Mouse (Mus musculus): ENCODE results near the gene Mical3.

Mical3 gene

DNA sequence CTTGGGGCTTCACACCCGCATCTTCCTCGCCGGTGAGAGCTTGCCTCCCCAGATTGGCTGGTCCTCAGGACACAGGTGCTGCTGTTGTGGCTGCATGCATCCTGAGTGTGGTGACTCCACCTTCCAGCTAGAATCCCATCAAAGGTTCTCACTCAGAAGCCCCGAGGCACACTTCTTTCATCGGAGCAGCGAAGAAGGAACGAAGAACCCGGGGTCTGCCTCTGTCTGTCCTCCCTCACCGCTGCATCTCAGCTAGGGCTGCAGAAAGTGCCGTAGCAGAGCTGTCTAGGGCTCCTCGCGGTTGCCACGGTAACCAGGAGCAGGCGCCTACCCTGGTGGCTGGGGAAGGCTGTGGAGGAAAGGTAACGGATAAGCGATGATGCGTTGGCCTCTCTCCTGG is at the start of gene Mical3:
Gene Mical3 (minus strand): TSS at position 227 of the 400 bp plus-strand sequence.
- DNase-seq = peak; percentile 71

DNA sequence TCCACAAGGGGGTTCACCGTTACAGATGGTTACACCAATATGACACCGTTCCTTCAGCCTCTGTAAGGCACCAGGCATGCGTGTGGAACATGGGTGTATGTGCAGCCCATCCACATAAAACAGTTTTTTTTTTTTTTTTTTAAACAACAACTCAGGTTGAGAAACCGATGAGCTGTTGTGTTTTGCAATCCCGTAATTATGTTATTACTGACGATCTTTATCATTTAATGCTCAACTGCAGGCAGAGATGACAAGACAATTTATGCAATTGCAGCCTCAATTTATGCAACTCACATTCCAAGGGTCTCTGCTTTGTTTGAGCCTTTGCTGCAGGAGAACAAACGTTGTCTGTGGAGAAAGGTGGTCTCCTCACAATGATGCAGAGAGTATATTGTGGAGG is 49.0 kb upstream of the Mical3 start:
- DNase-seq = no peak

DNA sequence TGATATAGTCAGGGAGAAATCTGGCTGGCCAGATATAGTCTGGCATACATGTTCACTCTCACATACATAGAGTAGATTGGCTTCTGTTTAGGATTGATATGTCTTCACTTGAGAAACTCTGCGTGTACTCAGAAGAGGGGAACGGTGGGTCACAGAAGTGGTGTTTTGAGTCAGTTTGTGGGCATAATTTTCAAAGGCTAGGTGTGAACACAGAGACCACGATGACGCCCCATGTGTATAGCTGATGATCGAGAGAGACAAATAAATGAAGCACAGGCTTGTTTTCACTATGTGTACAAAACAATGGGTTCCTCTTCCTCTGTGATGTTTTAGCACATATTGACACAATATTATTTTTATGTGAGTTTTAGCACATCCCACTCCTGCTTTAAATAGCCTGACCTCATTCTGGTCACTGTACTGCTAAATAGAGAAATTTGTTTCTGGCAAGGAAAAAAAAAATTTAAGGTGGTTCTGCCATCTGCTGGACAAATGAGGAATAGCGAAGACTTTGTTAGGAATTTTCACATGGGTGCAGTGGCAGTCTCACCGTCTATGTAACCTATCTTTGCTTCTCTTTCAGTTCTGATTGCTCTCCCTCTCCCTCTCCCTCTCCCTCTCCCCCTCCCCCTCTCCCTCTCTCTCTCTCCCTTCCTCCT is 48.0 kb upstream of the Mical3 start:
- peak; percentile 79 for DNase-seq

DNA sequence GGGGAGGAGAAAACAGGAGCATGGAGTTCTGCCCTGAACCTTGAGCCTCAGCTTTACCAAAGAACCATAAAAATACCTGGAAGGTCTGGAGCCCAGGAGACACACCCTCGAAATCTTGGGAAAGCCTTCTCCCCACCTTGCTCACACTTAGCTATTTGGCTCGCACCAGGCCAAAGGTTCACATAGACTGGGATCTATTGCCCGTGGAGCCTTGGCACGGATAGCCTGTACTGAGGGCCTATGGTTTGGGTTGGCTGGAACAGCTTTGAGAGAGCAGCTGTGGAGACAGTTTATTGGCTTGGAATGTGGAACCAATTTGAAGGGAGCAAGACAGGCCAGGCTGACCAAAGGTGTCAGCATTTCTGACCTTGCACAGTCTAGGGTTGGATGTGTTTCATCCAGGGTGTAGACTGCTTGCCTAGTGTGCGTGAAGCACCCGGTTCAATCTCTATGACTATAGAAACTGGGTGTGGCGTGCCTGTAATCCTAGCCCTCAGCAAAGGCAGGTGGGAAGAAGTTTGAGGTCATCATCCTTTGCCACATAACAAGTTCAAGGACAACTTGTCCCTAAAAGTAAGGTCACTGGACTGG is 46.4 kb upstream of the Mical3 start:
- DNase-seq = no peak

DNA sequence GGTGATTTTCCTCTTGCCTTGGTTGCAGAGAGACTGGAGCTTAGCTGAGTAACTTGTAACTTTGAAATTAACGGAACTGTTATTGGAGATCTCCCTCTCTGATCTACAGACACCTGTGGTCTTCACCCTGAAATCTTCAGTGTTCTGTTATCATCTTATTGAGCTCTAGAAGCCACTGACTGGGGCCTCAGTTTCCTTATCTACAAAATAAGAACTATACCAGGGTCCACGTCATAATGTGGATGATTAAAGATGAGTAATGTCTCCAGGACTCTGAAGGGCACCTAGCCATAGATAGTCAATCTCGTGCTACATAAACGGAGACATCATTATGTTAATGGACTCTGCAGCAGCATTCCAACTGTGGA is 45.9 kb upstream of the Mical3 start:
- no peak for DNase-seq

DNA sequence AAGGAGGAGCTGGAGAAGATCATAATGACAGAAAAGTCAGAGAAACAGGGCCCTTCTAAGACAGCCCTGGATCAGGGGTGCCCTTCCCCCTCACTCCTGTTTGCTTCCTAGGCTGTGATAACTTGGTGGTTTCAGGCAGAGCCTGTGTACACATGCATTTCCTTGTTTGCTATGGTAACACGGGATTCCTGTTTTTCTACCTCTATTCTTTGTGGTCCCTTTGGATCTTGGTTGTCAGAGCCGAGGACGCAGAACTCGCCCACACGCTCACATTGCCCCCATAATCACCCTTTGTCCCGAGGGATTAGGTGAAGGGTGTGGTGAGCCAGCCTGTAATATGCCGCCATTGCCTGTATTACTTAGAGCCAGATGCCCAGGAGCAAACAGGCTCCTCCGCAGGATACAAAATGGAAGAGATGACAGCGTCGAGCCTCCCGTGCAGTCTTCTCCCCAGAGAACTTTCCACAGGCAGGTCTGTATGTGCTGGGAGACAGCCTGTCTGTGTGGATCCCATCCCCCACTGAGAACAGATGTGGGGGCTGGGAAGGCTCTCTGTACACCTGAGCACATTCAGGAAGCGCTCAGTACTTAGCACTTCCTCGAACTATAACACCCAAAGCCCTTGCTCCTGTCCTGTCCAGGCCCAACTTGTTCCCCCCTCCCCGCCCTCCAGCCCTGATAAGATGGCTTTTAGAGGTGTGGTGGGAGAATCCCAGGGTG is 45.4 kb upstream of the Mical3 start:
- peak; percentile 27 for DNase-seq

DNA sequence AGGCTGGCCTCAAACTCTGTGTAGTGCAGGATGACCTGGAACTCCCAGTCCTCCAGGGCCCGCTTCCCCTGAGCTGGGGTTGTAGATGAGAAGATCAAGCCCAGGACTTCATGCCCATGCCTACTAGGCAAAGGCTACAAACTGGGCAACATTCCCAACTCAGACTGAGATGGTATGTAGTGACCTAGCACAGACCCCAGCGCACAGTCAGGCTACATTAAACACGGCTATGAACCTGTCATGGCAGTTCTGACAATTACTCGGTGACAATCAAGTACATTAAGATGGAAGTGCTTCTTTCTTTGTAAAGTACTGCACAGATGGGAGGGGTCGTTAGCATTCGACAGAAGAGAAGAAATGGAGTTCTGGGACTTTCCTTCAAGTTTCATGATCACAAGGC is 44.0 kb upstream of the Mical3 start:
- DNase-seq = no peak

DNA sequence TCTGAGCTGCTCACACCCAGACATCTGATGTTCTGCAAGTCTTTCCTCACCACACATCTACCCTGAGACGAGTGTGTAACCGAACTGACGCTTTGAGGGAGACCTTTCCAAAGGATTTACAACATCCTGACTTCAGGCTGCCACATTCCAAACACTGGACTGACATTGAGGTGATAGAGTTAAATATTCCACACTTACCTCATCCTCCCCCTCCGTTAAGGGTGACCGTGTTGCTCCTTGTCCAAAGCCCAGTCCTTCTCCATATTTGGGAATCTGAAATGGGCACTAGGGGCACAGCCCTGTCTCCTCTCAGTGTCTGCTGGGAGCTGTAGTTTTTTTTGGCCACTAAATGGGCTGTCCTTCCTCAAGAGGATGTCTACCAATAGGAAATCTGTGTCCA is 42.7 kb upstream of the Mical3 start:
- DNase-seq = no peak

DNA sequence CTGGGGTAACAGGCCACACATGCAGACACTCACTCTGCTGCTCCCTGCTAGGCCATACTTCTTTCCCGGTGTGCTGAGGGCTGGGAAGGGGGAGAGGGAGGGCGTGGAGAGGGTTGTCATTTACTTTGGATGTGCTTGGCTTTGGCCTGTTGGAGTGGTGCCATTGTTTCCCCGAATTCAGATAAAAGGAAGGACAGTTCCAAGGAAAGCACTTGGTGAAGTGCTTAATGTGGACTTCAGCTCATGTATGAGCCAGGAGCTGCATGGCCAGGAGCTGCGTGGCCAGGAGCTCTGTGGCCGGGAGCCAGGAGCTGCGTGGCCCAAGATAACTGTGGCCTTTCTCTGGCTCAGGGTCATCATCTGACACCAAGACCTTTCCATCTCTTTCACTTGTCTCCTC is 40.3 kb upstream of the Mical3 start:
- DNase-seq = no peak

DNA sequence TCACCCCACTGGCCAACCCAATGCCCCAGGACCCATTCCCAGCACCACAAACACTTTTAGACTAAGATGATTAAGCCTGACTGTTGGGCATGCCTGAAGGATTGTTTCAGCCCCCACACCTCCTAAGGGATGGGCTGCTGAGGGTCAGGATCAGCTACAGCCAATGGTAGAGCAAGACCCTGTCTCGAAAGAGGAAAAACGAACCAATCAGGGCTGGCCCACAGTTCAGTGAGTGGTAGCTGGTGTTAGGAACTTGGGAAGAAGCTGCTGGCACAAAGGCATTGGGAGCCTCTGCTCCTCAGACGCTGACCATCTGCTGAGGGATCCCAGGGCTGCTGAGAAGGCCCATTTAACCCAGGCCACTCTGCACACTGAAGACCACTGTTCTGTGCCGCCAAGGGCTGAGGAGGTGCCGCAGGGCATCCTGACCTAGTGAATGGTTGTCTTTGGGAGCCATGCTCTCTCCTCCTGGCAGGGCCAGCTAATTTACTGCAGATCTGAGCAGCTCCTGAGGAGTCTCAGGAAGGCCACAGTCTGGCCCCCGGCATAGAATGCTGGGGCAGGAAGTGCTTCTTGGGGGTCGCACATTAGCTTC is 36.7 kb upstream of the Mical3 start:
- DNase-seq = no peak

DNA sequence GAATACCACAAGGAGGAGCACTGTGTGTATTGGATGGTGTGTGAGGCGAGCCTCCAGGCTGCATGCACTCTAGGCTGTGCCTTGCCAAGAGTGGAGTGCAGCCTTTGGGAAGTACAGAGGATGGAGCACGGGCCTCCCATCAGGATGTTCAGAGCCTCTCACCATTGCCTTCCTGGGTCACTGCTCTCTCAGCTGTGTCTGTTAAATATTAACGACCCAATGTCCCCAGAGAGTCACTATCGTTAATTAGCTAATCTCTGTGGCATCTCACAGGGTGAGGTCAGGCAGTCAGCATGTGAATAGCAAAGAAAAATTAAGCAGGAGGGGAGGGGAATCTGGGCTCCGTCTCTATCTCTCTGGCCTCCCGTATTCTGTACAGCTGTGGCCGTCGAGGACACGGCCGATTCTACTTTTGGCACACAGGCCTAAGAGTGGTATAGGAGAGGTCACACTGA is 35.3 kb upstream of the Mical3 start:
- DNase-seq = peak; percentile 42

DNA sequence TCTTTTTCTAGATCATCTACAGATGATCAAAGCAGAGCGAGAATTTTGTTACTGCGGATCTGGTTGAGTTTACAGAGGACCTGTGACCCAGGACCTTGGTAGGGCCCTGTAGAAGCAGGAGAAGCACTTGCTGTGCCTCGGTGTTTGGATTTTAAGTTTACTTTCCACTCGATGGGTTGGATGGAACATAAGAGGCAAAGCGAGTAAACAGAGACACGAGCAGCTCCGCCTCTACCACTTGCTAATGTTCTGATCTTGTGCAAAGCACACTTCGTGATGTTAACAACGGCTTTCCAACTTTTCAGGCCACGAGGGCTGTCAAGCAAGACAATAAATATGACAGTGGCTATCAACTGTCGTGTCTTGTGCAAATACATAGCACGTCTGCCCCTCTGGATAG is 31.8 kb upstream of the Mical3 start:
- DNase-seq = no peak

DNA sequence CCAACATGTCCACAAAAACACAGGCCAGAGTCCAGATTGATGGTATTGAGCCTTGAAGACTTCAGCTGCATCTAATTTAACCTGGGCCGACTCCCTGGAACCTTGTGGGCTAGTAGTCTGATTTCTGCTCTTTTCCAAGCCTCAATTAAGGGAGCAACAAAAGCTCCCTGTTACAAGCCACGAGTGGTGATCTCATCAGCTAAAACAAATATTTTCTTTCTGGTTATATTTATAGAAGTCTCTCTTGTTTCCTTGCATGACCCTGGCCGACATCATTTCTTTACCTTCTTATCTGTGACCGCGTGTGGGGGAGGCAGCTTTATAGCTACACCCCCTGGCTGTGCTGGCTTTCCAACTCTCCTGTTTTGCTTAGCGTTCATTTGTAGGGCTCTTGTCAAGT is 29.3 kb upstream of the Mical3 start:
- no peak for DNase-seq

DNA sequence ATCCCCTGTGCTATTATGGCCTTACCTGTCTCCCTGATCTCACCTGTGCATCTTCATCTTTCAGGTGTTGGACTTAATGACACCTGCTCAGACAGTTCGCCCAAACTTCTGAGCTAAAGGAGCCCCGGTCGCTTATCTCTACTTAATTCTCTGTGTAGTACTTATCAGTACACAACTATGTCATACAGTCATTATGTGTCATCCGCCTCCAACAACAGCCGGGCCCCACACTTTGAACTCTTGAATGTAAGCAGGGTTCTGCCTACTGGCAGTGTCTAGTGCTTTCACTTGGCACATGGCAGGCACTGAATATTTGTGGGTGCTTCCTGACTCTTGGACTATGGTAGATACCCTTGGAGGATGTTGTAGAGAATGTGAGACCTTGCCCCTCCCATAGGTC is 28.8 kb upstream of the Mical3 start:
- no peak for DNase-seq

DNA sequence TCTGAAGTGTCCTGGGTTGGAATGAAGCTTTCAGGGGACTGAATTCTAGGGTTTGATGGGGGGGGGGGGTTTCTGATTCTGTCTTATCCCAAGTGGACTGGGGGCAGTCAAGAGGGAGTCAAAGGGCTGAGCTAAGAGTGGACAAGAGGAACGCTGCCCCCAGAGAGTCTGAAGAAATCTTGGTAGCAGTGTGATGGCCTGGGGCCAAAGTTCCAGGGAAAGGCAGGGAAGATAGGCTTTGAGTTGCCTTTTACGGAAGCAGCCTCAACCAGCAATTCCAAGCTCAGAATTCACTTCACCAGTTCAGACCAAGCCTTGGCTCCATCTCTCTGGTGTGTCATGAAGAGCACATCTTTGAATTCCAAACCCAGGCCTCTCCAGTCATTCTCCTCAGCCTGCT is 25.2 kb upstream of the Mical3 start:
- no peak for DNase-seq

DNA sequence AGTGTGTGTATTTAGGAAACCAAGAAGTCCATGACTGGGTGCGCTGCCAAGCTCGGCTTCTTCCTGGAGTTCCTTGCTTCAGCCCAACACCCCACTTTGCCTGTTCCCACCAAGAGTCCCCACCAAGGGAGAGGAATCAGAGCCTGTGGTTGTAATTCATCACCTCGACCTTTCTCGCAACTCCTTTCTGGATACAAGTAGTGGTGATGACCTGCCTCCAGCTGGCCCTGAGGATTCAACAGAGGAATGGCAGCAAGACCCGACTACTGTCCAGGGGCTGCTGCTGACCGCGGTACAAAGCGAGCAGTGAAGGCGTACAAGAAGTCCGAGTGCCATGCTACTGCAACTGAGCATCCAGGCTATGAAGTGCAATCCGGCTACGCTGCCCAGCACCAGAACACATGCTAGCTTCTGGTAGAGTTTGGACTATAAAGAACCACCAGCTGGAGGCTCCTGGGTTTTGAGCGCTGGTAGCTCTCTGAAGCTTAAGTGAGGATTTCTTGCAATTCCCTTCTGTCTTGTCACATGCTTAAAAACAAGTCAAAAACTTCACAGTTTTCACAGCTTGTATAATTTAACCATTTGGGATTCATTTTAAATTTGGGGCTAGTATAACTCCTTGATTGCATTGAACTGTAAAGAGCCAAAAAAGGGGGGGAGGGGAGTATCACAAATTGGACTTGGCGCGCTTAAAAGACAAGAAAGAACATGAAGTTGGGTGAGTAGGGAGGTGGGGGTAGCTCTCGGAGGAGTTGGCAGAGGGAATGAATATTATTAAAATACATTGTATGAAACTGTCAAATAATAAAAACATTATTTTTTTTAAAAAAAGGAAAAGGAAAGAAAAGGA is 23.9 kb upstream of the Mical3 start:
- DNase-seq = no peak

DNA sequence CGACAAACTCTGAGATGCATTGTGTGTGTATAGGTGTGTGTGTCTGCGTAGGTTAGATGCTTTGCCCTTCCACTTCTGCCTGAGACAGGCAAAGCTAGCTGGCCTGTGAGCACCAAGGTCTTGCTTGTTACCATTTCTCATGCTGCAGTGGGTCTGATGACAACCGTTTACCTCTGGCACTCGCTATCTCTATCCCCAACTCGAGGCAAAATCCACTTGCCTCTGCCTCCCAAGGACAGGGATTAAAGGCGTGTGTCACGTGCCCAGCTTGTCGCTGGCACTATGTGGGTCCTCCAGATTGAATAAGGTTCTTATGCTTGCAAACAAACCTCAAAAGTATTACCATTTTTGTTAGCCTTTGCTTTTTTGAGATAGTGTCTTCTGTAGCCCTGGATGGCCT is 22.4 kb upstream of the Mical3 start:
- no peak for DNase-seq

DNA sequence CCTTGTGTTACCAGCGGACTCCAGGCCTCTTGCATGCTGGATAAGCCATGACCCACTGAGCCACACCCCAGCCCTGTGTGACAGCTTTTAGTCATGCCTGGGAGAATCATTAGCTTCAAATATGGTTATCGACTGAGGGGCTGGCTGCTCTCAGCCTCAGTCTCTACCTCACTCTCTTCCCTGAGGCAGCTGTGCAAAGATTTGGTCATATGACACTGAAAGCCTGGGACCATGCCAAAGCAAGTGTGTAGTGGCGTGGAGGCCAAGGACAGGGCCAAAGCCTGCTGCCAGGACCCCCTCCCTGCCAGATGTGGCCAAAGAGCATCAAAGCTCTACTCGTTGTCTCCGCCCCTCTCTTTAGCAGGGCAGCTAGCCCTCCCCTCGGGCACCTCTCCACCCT is 20.9 kb upstream of the Mical3 start:
- DNase-seq = no peak

DNA sequence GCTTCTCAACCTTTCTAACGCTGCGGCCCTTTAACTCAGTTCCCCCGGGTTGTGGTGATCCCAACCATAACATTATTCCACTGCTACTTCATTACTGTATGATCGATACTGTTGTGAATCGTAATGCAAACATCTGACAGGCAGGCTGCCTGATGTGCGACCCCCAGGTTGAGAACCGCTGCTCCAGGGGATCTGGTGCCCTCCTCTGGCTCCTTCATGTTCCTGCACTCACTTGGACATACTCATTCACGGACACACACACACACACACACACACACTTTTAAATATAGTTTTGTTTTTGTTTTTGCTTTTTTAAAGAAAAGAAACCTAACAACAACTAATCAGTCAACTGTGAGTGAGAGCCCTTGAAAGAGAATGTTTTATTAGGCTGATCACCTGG is 19.3 kb upstream of the Mical3 start:
- DNase-seq = no peak

DNA sequence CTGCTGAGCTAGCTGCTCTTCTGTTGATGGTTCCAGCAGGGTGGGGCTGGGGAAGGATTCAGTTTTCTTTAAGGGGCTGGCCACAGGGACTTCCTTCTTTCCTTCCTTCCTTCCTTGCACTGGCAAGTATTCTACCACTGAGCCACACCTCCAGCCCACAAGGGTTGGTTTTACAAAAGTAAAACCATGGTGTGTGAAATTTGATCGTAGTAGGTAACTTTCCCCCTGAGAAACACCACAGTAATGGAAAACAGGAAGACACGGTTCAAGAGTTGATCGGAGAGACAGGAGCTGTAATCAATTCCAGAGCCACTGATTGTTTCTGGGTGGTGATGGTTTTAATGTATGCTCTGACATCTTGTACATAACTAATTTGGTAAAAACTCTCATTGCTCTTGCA is 18.6 kb upstream of the Mical3 start:
- no peak for DNase-seq

DNA sequence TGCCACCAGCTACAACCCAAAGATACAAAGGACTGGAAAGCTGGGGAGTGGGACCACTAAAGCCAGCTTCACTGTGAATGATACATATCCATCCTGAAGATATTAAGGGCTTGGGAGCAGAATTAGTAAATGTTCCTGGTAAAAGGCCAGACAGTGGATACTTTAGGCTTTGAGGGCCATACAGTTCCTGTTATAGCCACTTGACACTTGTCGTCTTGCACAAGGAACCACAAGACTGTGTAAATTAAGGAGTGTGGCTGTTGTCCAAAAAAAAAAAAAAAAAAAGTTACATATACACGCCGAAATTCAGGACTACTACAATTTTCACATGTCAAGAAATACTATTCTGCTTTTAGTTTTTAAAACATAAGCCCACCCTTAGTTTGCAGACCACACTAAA is 17.6 kb upstream of the Mical3 start:
- DNase-seq = no peak

DNA sequence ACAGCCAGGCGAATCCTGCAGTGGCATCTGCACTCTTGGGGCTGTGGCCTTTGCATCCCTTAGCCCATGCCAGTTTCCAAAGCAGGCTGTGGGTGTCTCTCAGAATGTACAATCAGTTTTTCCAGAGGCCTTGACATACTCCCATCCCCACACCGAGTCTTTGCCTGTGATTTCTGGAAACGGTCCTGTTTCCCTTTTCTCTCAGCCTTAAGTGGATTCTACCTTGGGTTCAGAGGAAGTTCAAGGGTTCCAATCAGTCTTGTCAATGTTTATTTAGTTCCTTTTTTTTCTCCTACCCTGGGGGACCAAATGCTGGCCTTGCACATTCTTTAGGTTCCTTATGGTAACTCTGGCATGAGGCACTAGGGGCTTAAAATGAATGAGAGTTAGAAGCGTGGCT is 16.0 kb upstream of the Mical3 start:
- DNase-seq = no peak

DNA sequence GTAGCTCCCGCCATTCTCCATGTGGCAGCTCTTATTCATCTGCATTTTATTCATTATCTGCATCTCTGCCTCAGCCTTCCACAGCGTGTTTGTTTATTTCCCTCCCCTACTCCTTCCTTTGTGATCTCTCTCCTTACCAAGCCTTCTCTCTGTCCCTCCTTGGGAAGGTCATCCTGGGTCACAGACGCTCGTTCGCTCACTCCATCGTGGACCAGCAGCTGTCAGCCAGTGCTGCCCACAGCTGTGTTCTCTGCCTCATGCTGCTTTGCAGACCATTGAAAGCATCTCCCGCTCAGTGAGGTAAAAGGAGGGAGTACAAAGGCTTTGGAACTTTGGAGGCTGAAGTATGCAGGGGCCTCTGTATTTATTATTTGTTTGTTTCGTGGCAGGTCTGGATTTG is 15.1 kb upstream of the Mical3 start:
- no peak for DNase-seq

All from retina, postnatal 1 day (tissue).